Mouse (Mus musculus) hindbrain, embryonic 12.5 days (tissue): ENCODE data around the gene Guca2b. TPM values are rescaled to one million over a fixed set of nuclear protein-coding genes. Genes with fewer than 3 reads are reported as not detected.
A peak's percentile ranks its signal among the peaks of the same experiment; 100 is the strongest.

Experiments used
- ATAC-seq: fragments of 200-750 bp; cut with Nextera tagmentation; 2 replicates; pipeline ENCODE4 v1.8.0; 2017; ENCODE audit warnings: moderate TSS enrichment; ENCODE audit not compliant: low FRiP score
- H3K27ac ChIP-seq: fragments of 300-500 bp; sonication (generic); 2 replicates; pipeline ENCODE4 v1.5.1; 2016; ENCODE audit warnings: mild to moderate bottlenecking
- H3K27me3 ChIP-seq: fragments of 300-500 bp; sonication (generic); 2 replicates; pipeline ENCODE4 v1.6.1; 2016; ENCODE audit warnings: mild to moderate bottlenecking
- H3K36me3 ChIP-seq: fragments of 300-500 bp; sonication (generic); 2 replicates; pipeline ENCODE4 v1.6.1; 2016; ENCODE audit warnings: mild to moderate bottlenecking
- H3K4me1 ChIP-seq: fragments of 300-500 bp; sonication (generic); 2 replicates; pipeline ENCODE4 v1.6.1; 2016
- H3K4me2 ChIP-seq: fragments of 300-500 bp; sonication (generic); replicated peaks from 2 replicates; pipeline ENCODE4 v1.6.1; 2016; ENCODE audit warnings: mild to moderate bottlenecking
- H3K4me3 ChIP-seq: fragments of 300-500 bp; sonication (generic); 2 replicates; pipeline ENCODE4 v1.5.1; 2016; ENCODE audit warnings: mild to moderate bottlenecking
- H3K9ac ChIP-seq: fragments of 300-500 bp; sonication (generic); 2 replicates; pipeline ENCODE4 v1.6.1; 2016; ENCODE audit warnings: mild to moderate bottlenecking, moderate library complexity
- H3K9me3 ChIP-seq: fragments of 300-500 bp; sonication (generic); replicated peaks from 2 replicates; pipeline ENCODE4 v1.6.1; 2016; ENCODE audit warnings: mild to moderate bottlenecking
- WGBS: fragments of 180-500 bp; shearing (Covaris S2); methylation state at CpG from one replicate; pipeline ENCODE4 v1.1.7; 2016; 5-methylcytosine and 5-hydroxymethylcytosine counted together
- polyA plus RNA-seq: library from polyadenylated mRNA; unstranded; fragments of >200 nt; fragmentation: Nextera tagmentation; extraction: Ambion mirVana; gene quantifications from 2 replicates; pipeline ENCODE4 v1.2.1, GENCODE M21; 2016

Guca2b gene
- polyA plus RNA-seq, 1 experiment from 2014 or later = not detected

- Histone ChIP-seq H3K27ac (peak overlapping the region; percentile 12; the same call in 1 of the 2 replicates), H3K9ac (no peak overlapping the region), H3K4me3 (no peak overlapping the region), H3K36me3 (peaks cover 39% of the 10 kb centered on the region), H3K4me2 (no peak overlapping the region), H3K4me1 (peaks cover 6% of the 10 kb centered on the region; the same call in 1 of the 2 replicates), H3K27me3 (no peaks in the 10 kb centered on the region), H3K9me3 (no peaks in the 10 kb centered on the region)
- 78% methylated on average over 4 of the region's 4 CpGs for WGBS
- no peak for ATAC-seq
These were observed 31.4 kb downstream of the Guca2b start for GRCm38 (mm10) chr4:119627317-119627716.

GRCm38 (mm10) chr4:119626876-119627275, 31.9 kb downstream of the Guca2b start:
- WGBS = 81% methylated on average over 3 of the region's 3 CpGs
- no peak for ATAC-seq
- no peaks in the 10 kb centered on the region for H3K27me3 ChIP-seq
- H3K9ac ChIP-seq = no peak overlapping the region
- H3K9me3 ChIP-seq = no peaks in the 10 kb centered on the region
- H3K4me2 ChIP-seq = no peak overlapping the region
- peak overlapping the region; percentile 12; the same call in 1 of the 2 replicates for H3K27ac ChIP-seq
- 0 out of 2 replicates have a peak, but pooled peaks cover 3% of the 10 kb centered on the region for H3K4me1 ChIP-seq
- H3K36me3 ChIP-seq = peaks cover 40% of the 10 kb centered on the region
- H3K4me3 ChIP-seq = no peak overlapping the region

- ATAC-seq = no peak
- 68% methylated on average over 7 of the region's 7 CpGs for WGBS
- H3K9ac ChIP-seq = no peak overlapping the region
- H3K27me3 ChIP-seq = no peaks in the 10 kb centered on the region
- H3K9me3 ChIP-seq = no peaks in the 10 kb centered on the region
- no peak overlapping the region for H3K4me2 ChIP-seq
- peaks cover 47% of the 10 kb centered on the region for H3K36me3 ChIP-seq
- H3K4me1 ChIP-seq = no peaks in the 10 kb centered on the region
- H3K4me3 ChIP-seq = no peak overlapping the region
- H3K27ac ChIP-seq = no peak overlapping the region
These were observed 32.6 kb downstream of the Guca2b start for GRCm38 (mm10) chr4:119626081-119626645.

GRCm38 (mm10) chr4:119614724-119615123, 44.0 kb downstream of the Guca2b start:
- Histone ChIP-seq H3K9ac (no peak overlapping the region), H3K4me3 (no peak overlapping the region), H3K27me3 (no peaks in the 10 kb centered on the region), H3K27ac (no peak overlapping the region), H3K4me1 (peaks cover 9% of the 10 kb centered on the region; the same call in 1 of the 2 replicates), H3K4me2 (no peak overlapping the region), H3K36me3 (peaks cover 3% of the 10 kb centered on the region; the same call in 1 of the 2 replicates), H3K9me3 (no peaks in the 10 kb centered on the region)
- no peak for ATAC-seq
- WGBS = 92% methylated on average over 4 of the region's 4 CpGs

- Histone ChIP-seq H3K36me3 (no peaks in the 10 kb centered on the region), H3K4me1 (peaks cover 9% of the 10 kb centered on the region; the same call in 1 of the 2 replicates), H3K9ac (no peak overlapping the region), H3K4me3 (no peak overlapping the region), H3K9me3 (no peaks in the 10 kb centered on the region), H3K4me2 (no peak overlapping the region), H3K27me3 (no peaks in the 10 kb centered on the region), H3K27ac (no peak overlapping the region)
- no peak for ATAC-seq
- 59% methylated on average over 1 of the region's 1 CpGs for WGBS
These were observed 44.7 kb downstream of the Guca2b start for GRCm38 (mm10) chr4:119614078-119614477.

GRCm38 (mm10) chr4:119609488-119609887, 49.3 kb downstream of the Guca2b start:
- Histone ChIP-seq H3K9ac (no peak overlapping the region), H3K27ac (no peak overlapping the region), H3K4me3 (no peak overlapping the region), H3K9me3 (no peaks in the 10 kb centered on the region), H3K4me2 (no peak overlapping the region), H3K4me1 (peaks cover 9% of the 10 kb centered on the region; the same call in 1 of the 2 replicates), H3K36me3 (peaks cover 10% of the 10 kb centered on the region; the same call in 1 of the 2 replicates), H3K27me3 (no peaks in the 10 kb centered on the region)
- WGBS = 91% methylated on average over 1 of the region's 1 CpGs
- no peak for ATAC-seq

Other genes starting within 250 kb of the Guca2b start
- 15.7 and 16.2 TPM in 2 replicates for gene Ccdc30, start 243.4 kb downstream of the Guca2b start, polyA plus RNA-seq
- 24.3 and 24.5 TPM in 2 replicates for gene Ppcs, start 236.5 kb downstream of the Guca2b start, polyA plus RNA-seq
- gene Zmynd12, start 236.1 kb downstream of the Guca2b start, polyA plus RNA-seq = 0.23 and 0.55 TPM in 2 replicates
- 10.6 and 11.1 TPM in 2 replicates for gene Rimkla, start 166.3 kb downstream of the Guca2b start, polyA plus RNA-seq
- gene Foxj3, start 122.0 kb downstream of the Guca2b start, polyA plus RNA-seq = 27.3 and 29.0 TPM in 2 replicates
- gene Frg2f1, start 119.4 kb downstream of the Guca2b start, polyA plus RNA-seq = 4.5 and 4.8 TPM in 2 replicates
- gene Guca2a, start 21.2 kb downstream of the Guca2b start, polyA plus RNA-seq = not detected in 2 replicates
- 4.5 and 4.9 TPM in 2 replicates for gene Hivep3, start 74.8 kb upstream of the Guca2b start, polyA plus RNA-seq